Mouse (Mus musculus) lung, adult 2 months (tissue): ENCODE data around the gene Smox. TPM values are rescaled to one million over a fixed set of nuclear protein-coding genes. Genes with fewer than 3 reads are reported as not detected.

Experiments used
- DNase-seq: peaks from one replicate; pipeline ENCODE4 v3.0.0; 2022
- H3K4me1 ChIP-seq: fragments of 200-500 bp; 2 replicates; pipeline ENCODE4 v1.6.1; 2011; ENCODE audit warnings: low read length; ENCODE audit not compliant: control insufficient read depth, insufficient read depth
- H3K4me3 ChIP-seq: fragments of 200-500 bp; replicated peaks from 2 replicates; pipeline ENCODE3; 2011; ENCODE audit warnings: low read depth, mild to moderate bottlenecking, control low read depth, low read length; ENCODE audit errors: extremely low read depth
- CTCF ChIP-seq: fragments of 200-500 bp; IDR thresholded peaks from 2 replicates; pipeline ENCODE4 v1.5.1; 2011; ENCODE audit warnings: mild to moderate bottlenecking, low read length, control low read depth; ENCODE audit not compliant: insufficient read depth
- POLR2A ChIP-seq: fragments of 200-500 bp; IDR thresholded peaks from 2 replicates; pipeline ENCODE4 v1.6.1; 2011; ENCODE audit warnings: low read depth, mild to moderate bottlenecking, control low read depth, low read length, borderline replicate concordance; ENCODE audit errors: extremely low read depth
- WGBS: fragments of 180-500 bp; shearing (Covaris S2); methylation state at CpG from one replicate; pipeline ENCODE4 v1.1.7; 2018; 5-methylcytosine and 5-hydroxymethylcytosine counted together
- polyA plus RNA-seq: library from polyadenylated mRNA; depleted of rRNA; stranded (reverse); fragments of >200 nt; gene quantifications from 2 replicates; pipeline ENCODE4 v1.2.3, GENCODE M21; 2012; rRNA removed

Smox gene
- 28.4 and 29.6 TPM in 2 replicates for polyA plus RNA-seq

- no peak for DNase-seq
- 24% methylated on average over 7 of the region's 7 CpGs for WGBS
- TF ChIP-seq POLR2A = no peak
- TF ChIP-seq CTCF = no peak
These were observed at the start of gene Smox for GRCm38 (mm10) chr2:131491196-131491595. Gene Smox (plus strand): TSS chr2:131491496.

DNA sequence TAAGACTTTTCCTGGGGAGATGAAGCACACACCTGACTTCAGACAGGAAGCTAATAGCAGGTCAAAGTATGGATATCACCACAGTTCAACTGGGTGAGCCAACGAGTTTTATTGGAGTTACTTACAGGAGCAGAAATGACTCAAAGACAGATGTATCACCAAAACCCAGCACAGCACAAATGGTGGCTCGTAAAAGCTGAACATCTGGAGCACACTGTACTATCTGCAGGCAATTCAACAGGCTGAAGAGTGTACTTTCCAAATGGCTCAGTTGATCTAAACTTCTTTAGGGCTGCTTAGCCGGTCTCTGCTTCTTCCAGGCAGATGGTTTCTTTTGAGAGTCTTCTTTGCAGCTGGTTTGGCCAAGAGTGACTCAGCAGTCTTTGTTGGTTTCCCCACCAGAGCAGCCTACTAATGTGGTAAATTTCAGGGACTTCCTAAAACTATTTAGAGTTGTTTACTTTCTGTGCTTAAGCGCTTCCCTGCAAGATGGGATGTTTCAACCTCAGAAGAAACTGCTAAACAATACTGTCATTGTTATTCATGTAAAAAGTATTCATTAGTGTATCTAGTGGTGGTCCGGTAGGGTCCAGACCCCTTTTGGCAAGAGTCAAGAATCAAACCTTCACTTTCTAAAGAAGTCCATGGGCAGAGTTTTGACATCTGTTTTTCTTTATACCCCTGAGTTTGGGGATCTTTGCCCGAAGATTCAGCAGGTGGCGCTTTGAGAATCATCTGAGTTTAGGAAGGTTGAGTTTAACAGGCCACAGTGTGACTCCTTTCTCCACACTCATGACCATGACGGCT lies 48.0 kb upstream of the Smox start:
- H3K4me3 ChIP-seq = no peak overlapping the region
- TF ChIP-seq POLR2A = no peak
- no peak for TF ChIP-seq CTCF
- H3K4me1 ChIP-seq = no peaks in the 10 kb centered on the region
- no peak for DNase-seq
- WGBS = 74% methylated on average over 8 of the region's 8 CpGs

More at GRCm38 (mm10) chr2:131491196-131491595, at the start of gene Smox:
- Histone ChIP-seq H3K4me3 (peak within 1 kb of the TSS; percentile 73), H3K4me1 (peaks cover 5% of the 10 kb centered on the region)

GRCm38 (mm10) chr2:131443891-131444190 lies 47.5 kb upstream of the Smox start:
- no peak for TF ChIP-seq CTCF
- TF ChIP-seq POLR2A = no peak
- no peak for DNase-seq
- 77% methylated on average over 1 of the region's 1 CpGs for WGBS

GRCm38 (mm10) chr2:131446416-131446982 lies 44.8 kb upstream of the Smox start:
- TF ChIP-seq CTCF (no peak), POLR2A (no peak)
- 39% methylated on average over 2 of the region's 2 CpGs for WGBS
- no peak for DNase-seq
- H3K4me1 ChIP-seq = no peaks in the 10 kb centered on the region
- no peak overlapping the region for H3K4me3 ChIP-seq

More at GRCm38 (mm10) chr2:131443891-131444190, 47.5 kb upstream of the Smox start:
- Histone ChIP-seq H3K4me1 (no peaks in the 10 kb centered on the region), H3K4me3 (no peak overlapping the region)

DNA sequence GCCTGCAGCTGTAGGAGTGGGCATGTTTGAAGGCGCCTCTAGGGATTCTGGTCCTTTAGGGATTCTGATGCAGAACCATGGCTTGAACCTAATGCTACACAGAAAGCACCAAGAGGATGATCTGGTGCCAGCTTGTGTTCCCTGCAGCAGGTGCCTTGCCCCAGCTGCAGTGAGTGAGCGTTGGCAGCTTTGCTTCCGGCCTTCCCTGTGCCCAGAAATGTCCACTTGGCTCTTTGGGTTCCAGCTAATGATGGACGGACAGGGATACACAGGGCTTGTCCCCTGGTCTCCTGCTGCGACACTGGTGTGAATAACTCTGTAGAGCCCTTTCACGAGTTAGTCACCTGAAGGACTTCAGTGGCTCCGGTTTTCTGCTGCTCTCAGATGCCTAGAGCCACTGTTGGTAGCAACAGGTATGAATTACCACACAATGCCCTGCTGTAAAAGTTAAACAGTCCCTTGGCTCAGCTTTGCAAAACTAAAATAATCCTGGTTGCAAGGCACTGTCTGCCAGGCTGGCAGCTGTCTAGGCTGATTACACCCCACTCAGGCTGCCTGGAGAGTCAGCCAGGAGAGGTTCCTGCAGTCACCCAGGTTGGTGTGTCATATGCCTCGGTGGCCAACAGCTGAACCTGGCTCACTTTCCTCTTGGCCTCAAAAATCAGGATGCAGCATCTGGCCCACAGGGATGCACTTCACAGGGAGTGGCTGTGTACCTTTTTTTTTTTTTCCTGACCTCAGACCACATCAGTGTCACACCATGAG lies 43.5 kb upstream of the Smox start:
- H3K4me3 ChIP-seq = no peak overlapping the region
- WGBS = 75% methylated on average over 8 of the region's 8 CpGs
- H3K4me1 ChIP-seq = no peaks in the 10 kb centered on the region
- DNase-seq = no peak
- no peak for TF ChIP-seq CTCF

GRCm38 (mm10) chr2:131448353-131448752 lies 42.9 kb upstream of the Smox start:
- Histone ChIP-seq H3K4me3 (no peak overlapping the region), H3K4me1 (no peaks in the 10 kb centered on the region)
- TF ChIP-seq CTCF (no peak), POLR2A (no peak)
- no peak for DNase-seq

DNA sequence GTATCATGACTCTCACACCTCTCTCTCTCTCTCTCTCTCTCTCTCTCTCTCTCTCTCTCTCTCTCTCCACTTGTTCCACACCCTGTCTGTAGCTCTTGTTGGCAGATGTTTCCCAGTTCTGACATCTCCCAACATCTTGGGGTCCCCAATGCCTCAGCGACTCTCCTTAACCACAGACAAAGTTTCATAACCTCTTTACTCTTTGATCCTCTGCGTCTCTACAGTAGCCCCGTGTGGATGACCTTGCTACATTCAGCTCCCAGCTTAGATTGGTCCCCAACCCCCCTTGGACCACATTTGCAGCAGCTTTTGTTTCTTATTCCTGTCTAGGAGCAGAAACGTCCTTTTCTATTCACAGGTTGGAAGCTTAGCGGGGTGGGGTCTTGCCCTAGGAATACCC lies 41.6 kb upstream of the Smox start:
- TF ChIP-seq CTCF (no peak), POLR2A (no peak)
- 62% methylated on average over 5 of the region's 5 CpGs for WGBS
- H3K4me3 ChIP-seq = no peak overlapping the region
- no peaks in the 10 kb centered on the region for H3K4me1 ChIP-seq
- no peak for DNase-seq

DNA sequence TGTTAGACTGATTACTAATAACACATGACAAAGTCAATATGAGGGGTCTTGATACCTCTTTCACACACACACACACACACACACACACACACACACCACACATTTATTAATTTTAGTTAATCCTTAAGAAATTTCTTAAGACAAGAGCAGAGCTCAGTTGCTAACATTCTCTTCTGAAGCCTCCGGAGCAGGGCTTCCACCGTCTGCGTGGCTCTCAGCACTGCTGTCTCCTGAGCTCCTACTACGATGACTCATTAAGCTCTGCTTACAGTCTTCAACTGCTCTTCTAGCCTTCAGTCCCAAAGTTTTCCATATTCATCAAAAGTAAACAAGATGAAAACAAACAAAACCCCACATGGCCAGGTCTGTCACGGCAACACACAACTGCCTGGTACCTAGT lies 40.8 kb upstream of the Smox start:
- 80% methylated on average over 5 of the region's 5 CpGs for WGBS
- H3K4me3 ChIP-seq = no peak overlapping the region
- no peak for DNase-seq
- no peak for TF ChIP-seq POLR2A
- no peak for TF ChIP-seq CTCF
- H3K4me1 ChIP-seq = no peaks in the 10 kb centered on the region

DNA sequence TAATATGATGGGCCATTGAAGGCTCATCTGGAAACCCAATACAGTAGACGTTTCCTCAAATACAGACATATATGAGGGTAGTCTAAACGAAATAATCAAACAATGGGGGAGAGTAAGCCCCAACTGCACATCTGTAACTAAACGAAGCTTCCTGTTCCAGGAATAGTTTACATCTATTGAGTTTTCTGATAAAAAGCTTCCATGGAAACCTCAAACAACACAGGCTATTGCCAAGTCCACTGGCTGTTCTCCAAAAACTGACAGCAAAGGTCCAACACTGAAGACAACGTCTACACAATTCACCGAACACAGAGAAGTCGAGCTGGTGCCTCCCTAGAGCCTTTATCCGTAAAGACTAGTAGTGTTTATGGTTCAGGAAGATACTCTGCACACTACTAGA lies 33.6 kb upstream of the Smox start:
- WGBS = 28% methylated on average over 7 of the region's 7 CpGs
- no peak for DNase-seq
- H3K4me3 ChIP-seq = no peak overlapping the region
- TF ChIP-seq POLR2A (no peak), CTCF (no peak)
- H3K4me1 ChIP-seq = peaks cover 7% of the 10 kb centered on the region; the same call in 1 of the 2 replicates
